In genomic region chr11:32363188-32363587, GRCm38 (mm10) we compare ENCODE assay signal across 10 mouse cellular contexts. TPM values are rescaled to one million over a fixed set of nuclear protein-coding genes. Genes with fewer than 3 reads are reported as not detected.
DNase-seq lines count a peak whose midpoint lies in the region; ATAC-seq and TF ChIP-seq lines count a peak whose summit lies in the region.
"Had no signal": no experiment of that assay in that cellular context is flagged by ENCODE, and none has a peak within 500 bp of the region (broad histone marks: within the 10 kb centered on the region; RNA-seq: fewer than 3 reads in every experiment).

No protein-coding gene starts in this region.

- dilution Hi-C loops in CH12.LX (cut with MboI; ENCODE audit: extremely low pct_ligation_motif_present, extremely low pct_unique_long_range_greater_than_20kb, low sequenced_read_pairs), result no loop called here

- no peak overlapping the region for H3K9ac ChIP-seq in heart, embryonic 12.5 days
- H3K9ac ChIP-seq in CH12.LX (ENCODE audit: insufficient read depth, low read depth), result no peak overlapping the region
- no peak overlapping the region for H3K9ac ChIP-seq in hindbrain, embryonic 12.5 days
- no peak overlapping the region for H3K9ac ChIP-seq in midbrain, embryonic 15.5 days

- TF ChIP-seq POLR2A in CH12.LX (IDR thresholded peaks at IDR 0.05; ENCODE audit: low read depth, low read length), result no peak

- no peak overlapping the region for H3K4me3 ChIP-seq in heart, embryonic 12.5 days
- no peak overlapping the region for H3K4me3 ChIP-seq in CH12.LX (replicated peaks in 1 of 3; ENCODE audit: low read depth in 2 of 3, low read length in 2 of 3, poor library complexity in 1 of 3)
- H3K4me3 ChIP-seq in hindbrain, embryonic 12.5 days, result no peak overlapping the region
- H3K4me3 ChIP-seq in midbrain, embryonic 15.5 days, result no peak overlapping the region

- in situ Hi-C loops in CH12.LX (cut with MboI; ENCODE audit: low pct_ligation_motif_present, low pct_unique_long_range_greater_than_20kb, low sequenced_read_pairs), result no loop called here

- no peaks in the 10 kb centered on the region for H3K9me3 ChIP-seq in heart, embryonic 12.5 days (replicated peaks)
- no peaks in the 10 kb centered on the region for H3K9me3 ChIP-seq in CH12.LX (replicated peaks; ENCODE audit: low read length)
- H3K9me3 ChIP-seq in hindbrain, embryonic 12.5 days (replicated peaks), result no peaks in the 10 kb centered on the region
- H3K9me3 ChIP-seq in midbrain, embryonic 15.5 days, result no peaks in the 10 kb centered on the region

- TF ChIP-seq RAD21 in CH12.LX (IDR thresholded peaks at IDR 0.05; ENCODE audit: low read depth, low read length), result no peak

- H3K4me2 ChIP-seq in heart, embryonic 12.5 days, result no peak overlapping the region
- no peak overlapping the region for H3K4me2 ChIP-seq in CH12.LX (ENCODE audit: insufficient read depth, low read depth, poor library complexity, severe bottlenecking)
- H3K4me2 ChIP-seq in hindbrain, embryonic 12.5 days (replicated peaks), result no peak overlapping the region
- H3K4me2 ChIP-seq in midbrain, embryonic 15.5 days, result no peak overlapping the region
- H3K4me2 ChIP-seq: liver, embryonic 11.5 days had no signal

- DNase-seq in heart, postnatal 14 days, result no peak
- DNase-seq in CH12.LX (ENCODE audit: extremely low read depth), result peak; percentile 82
- no peak for DNase-seq in left cerebral cortex, postnatal 10 days (ENCODE audit: extremely low spot score in 1 of 2, low spot score in 2 of 2)
- DNase-seq in layer of hippocampus, postnatal 36 days, result no peak

- 53% methylated on average over 3 of the region's 3 CpGs for WGBS in heart, embryonic 12.5 days
- WGBS in hindbrain, embryonic 12.5 days, result 60% methylated on average over 3 of the region's 3 CpGs
- WGBS in midbrain, embryonic 15.5 days, result 69% methylated on average over 3 of the region's 3 CpGs

- 0 out of 2 replicates have a peak overlapping the region, but pooled peaks have one; percentile 1 for H3K27ac ChIP-seq in heart, embryonic 12.5 days (ENCODE audit: poor library complexity, severe bottlenecking)
- H3K27ac ChIP-seq in CH12.LX (ENCODE audit: insufficient read depth, low read depth), result peak overlapping the region; percentile 45; the same call in 1 of the 2 replicates
- H3K27ac ChIP-seq in hindbrain, embryonic 12.5 days, result peak overlapping the region; percentile 56
- peak overlapping the region; percentile 62 for H3K27ac ChIP-seq in midbrain, embryonic 15.5 days

- no peaks in the 10 kb centered on the region for H3K36me3 ChIP-seq in heart, embryonic 12.5 days
- peaks cover 0 to 16% of the 10 kb centered on the region in 2 experiments for H3K36me3 ChIP-seq in CH12.LX (replicated peaks in 1 of 2; ENCODE audit: control insufficient read depth in 1 of 2, insufficient read depth in 1 of 2, low read length in 1 of 2)
- no peaks in the 10 kb centered on the region; the same call in 1 of the 2 replicates for H3K36me3 ChIP-seq in hindbrain, embryonic 12.5 days
- H3K36me3 ChIP-seq in midbrain, embryonic 15.5 days (replicated peaks), result no peaks in the 10 kb centered on the region

- TF ChIP-seq CTCF in CH12.LX (conservative IDR thresholded peaks at IDR 0.05 in 1 of 2, IDR thresholded peaks at IDR 0.05 in 1 of 2; ENCODE audit: low read depth in 2 of 2, low read length in 2 of 2), result no peak

- no peaks in the 10 kb centered on the region for H3K27me3 ChIP-seq in heart, embryonic 12.5 days (replicated peaks)
- H3K27me3 ChIP-seq in CH12.LX (replicated peaks), result no peaks in the 10 kb centered on the region
- H3K27me3 ChIP-seq in hindbrain, embryonic 12.5 days, result no peaks in the 10 kb centered on the region
- H3K27me3 ChIP-seq in midbrain, embryonic 15.5 days (replicated peaks), result no peaks in the 10 kb centered on the region

- peak; percentile 26; the same call in 1 of the 2 replicates for TF ChIP-seq EP300 in CH12.LX (IDR thresholded peaks at IDR 0.05; ENCODE audit: low read length)

- peaks cover 66% of the 10 kb centered on the region for H3K4me1 ChIP-seq in heart, embryonic 12.5 days (replicated peaks)
- peaks cover 26 to 69% of the 10 kb centered on the region in 2 experiments for H3K4me1 ChIP-seq in CH12.LX (ENCODE audit: control insufficient read depth in 1 of 2, insufficient read depth in 2 of 2)
- peaks cover 29% of the 10 kb centered on the region for H3K4me1 ChIP-seq in hindbrain, embryonic 12.5 days
- H3K4me1 ChIP-seq in midbrain, embryonic 15.5 days, result peaks cover 18% of the 10 kb centered on the region

- no peak for ATAC-seq in heart, embryonic 12.5 days (ENCODE audit: insufficient number of reproducible peaks, low FRiP score)
- peak; percentile 23 for ATAC-seq in hindbrain, embryonic 12.5 days (ENCODE audit: low FRiP score)
- ATAC-seq in midbrain, embryonic 15.5 days (replicated peaks), result peak; percentile 34
- no peak for ATAC-seq in inflammation-experienced regulatory T-cells, adult 6 months
- ATAC-seq: activated CD4-positive, CD25-positive, alpha-beta regulatory T cell, adult 4 months had no signal

- intact Hi-C loops in heart, postnatal 14 days (cut with DNase I), result no loop called here
- intact Hi-C loops in left cerebral cortex, postnatal 10 days (cut with DNase I), result no loop called here

- no peaks in the 10 kb centered on the region for H3K79me2 ChIP-seq in CH12.LX (replicated peaks; ENCODE audit: control insufficient read depth, extremely low read depth, insufficient read depth, poor library complexity, severe bottlenecking)

TF ChIP-seq in CH12.LX, 34 proteins besides CTCF, POLR2A, EP300 and RAD21:
- TF ChIP-seq MXI1 (IDR thresholded peaks at IDR 0.05; ENCODE audit: low read depth, low read length) (peak; percentile 36; the same call in 1 of the 2 replicates), RCOR1 (conservative IDR thresholded peaks at IDR 0.05; ENCODE audit: low read depth, low read length) (no peak), MAX (IDR thresholded peaks at IDR 0.05; ENCODE audit: low read length) (peak; percentile 90), POLR2AphosphoS2 (IDR thresholded peaks at IDR 0.05; ENCODE audit: low read depth, low read length) (no peak), MAZ (IDR thresholded peaks at IDR 0.05; ENCODE audit: low read depth, low read length) (0 out of 2 replicates have a peak, but pooled peaks have one; percentile 59), ZNF384 (IDR thresholded peaks at IDR 0.05; ENCODE audit: low read depth, low read length) (no peak), TCF12 (IDR thresholded peaks at IDR 0.05; ENCODE audit: low read depth, low read length) (peak; percentile 45; the same call in 1 of the 2 replicates), BHLHE40 (IDR thresholded peaks at IDR 0.05; ENCODE audit: low read depth, low read length) (peak; percentile 69), USF2 (conservative IDR thresholded peaks at IDR 0.05; ENCODE audit: low read depth, low read length) (peak; percentile 72), NELFE (IDR thresholded peaks at IDR 0.05; ENCODE audit: low read depth, low read length) (no peak), IRF4 (IDR thresholded peaks at IDR 0.05; ENCODE audit: low read depth, low read length) (0 out of 2 replicates have a peak, but pooled peaks have one; percentile 33), USF1 (IDR thresholded peaks at IDR 0.05; ENCODE audit: low read depth, low read length) (peak; percentile 79), ETS1 (conservative IDR thresholded peaks at IDR 0.05; ENCODE audit: low read depth, low read length) (peak; percentile 59)
TF ChIP-seq in CH12.LX: peak in this region for 9.

RNA-seq across cellular contexts. Expression of gene Sh3pxd2b, which starts 15.6 kb away (rescaled TPM):
- polyA plus RNA-seq in heart, embryonic 12.5 days (2016; fragmentation: Nextera tagmentation; extraction: Ambion mirVana), result 16.5 and 17.6 TPM in 2 replicates
- total RNA-seq in heart, postnatal 14 days (2021), result 10 to 100 TPM; 13.3 to 17.4 TPM
- 5.3 and 6.7 TPM in 2 replicates for total RNA-seq in CH12.LX (2012; rRNA removed)
- total RNA-seq in CH12.LX (2014; rRNA removed), result 1.7 and 2.4 TPM in 2 replicates
- polyA plus RNA-seq in CH12.LX (2012; ENCODE audit: insufficient read length, low read depth), result 11.3 and 13.2 TPM in 2 replicates
- polyA plus RNA-seq in hindbrain, embryonic 12.5 days (2016; fragmentation: Nextera tagmentation; extraction: Ambion mirVana), result 29.5 and 31.7 TPM in 2 replicates
- 26.1 and 27.0 TPM in 2 replicates for polyA plus RNA-seq in midbrain, embryonic 15.5 days (2015; fragmentation: Nextera tagmentation; extraction: Ambion mirVana)
- total RNA-seq in left cerebral cortex, postnatal 10 days (2021), result 10 to 100 TPM; 28.2 to 31.9 TPM
- not detected for polyA plus RNA-seq in inflammation-experienced regulatory T-cells, adult 6 months (2017; shearing (Covaris generic))
- 10 to 100 TPM; 10.5 to 12.6 TPM for total RNA-seq in layer of hippocampus, postnatal 36 days (2021)

Comparison
In these comparisons a context has a peak if more than half of its experiments do, and no peak if none do; other contexts are left out.
1. ATAC-seq: peak in hindbrain, embryonic 12.5 days (single experiment) and midbrain, embryonic 15.5 days (single experiment); none in heart, embryonic 12.5 days (single experiment) and inflammation-experienced regulatory T-cells, adult 6 months (single experiment).
2. H3K27ac ChIP-seq: peak in every context shown above with its lines; median percentile 62 in midbrain, embryonic 15.5 days; 56 in hindbrain, embryonic 12.5 days; 45 in CH12.LX; 1 in heart, embryonic 12.5 days.
3. RNA of gene Sh3pxd2b, which starts 15.6 kb away (polyA plus RNA-seq): 29.5 to 31.7 TPM in hindbrain, embryonic 12.5 days, 26.1 to 27.0 TPM in midbrain, embryonic 15.5 days, 16.5 to 17.6 TPM in heart, embryonic 12.5 days and 11.3 to 13.2 TPM in CH12.LX; not detected in inflammation-experienced regulatory T-cells, adult 6 months; every median in the first group is over 10 times any median in the second.